Mouse (Mus musculus): ENCODE data around the gene Tmem270. TPM values are rescaled to one million over a fixed set of nuclear protein-coding genes. Genes with fewer than 3 reads are reported as not detected.
"Not testable (repeated sequence)": the region's sequence is repeated elsewhere in the genome, so short reads cannot be mapped to it uniquely, and the experiment has no call there.

Tmem270 gene
- not detected in 2 replicates for total RNA-seq (2021)
- long read RNA-seq, experiment 1: 0 reads
- long read RNA-seq, experiment 2: 0 reads

DNA sequence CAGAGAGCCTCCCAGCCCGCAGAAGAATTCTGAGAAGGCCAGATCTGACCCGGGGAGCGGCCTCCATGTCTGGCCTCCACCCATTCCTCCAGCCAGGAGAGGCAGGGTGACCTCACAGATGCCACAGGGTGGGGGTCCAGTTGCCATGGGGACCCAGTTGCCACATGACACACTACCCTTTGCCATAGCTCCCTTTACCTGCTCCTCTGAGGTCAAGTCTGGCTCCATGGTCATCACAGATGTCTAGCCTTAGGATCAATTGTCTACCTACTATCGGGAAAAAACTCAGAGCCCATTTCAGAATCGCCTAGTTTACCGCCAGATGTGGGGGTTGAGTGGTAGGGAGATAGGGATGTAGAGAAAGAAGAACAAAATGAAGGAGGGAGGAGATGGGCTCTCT lies at the start of gene Tmem270:
Gene Tmem270 (minus strand): TSS at position 101 of the 400 bp plus-strand sequence.
- no peak for DNase-seq

- DNase-seq: no peak
Observed at GRCm38 (mm10) chr5:134955491-134955890, 49.0 kb upstream of the Tmem270 start.

- peak; percentile 37 for DNase-seq
Observed at GRCm38 (mm10) chr5:134951053-134951884, 44.7 kb upstream of the Tmem270 start.

GRCm38 (mm10) chr5:134948085-134948439 lies 41.5 kb upstream of the Tmem270 start:
- no peak for DNase-seq

GRCm38 (mm10) chr5:134947420-134948084 lies 41.0 kb upstream of the Tmem270 start:
- no peak for DNase-seq

DNA sequence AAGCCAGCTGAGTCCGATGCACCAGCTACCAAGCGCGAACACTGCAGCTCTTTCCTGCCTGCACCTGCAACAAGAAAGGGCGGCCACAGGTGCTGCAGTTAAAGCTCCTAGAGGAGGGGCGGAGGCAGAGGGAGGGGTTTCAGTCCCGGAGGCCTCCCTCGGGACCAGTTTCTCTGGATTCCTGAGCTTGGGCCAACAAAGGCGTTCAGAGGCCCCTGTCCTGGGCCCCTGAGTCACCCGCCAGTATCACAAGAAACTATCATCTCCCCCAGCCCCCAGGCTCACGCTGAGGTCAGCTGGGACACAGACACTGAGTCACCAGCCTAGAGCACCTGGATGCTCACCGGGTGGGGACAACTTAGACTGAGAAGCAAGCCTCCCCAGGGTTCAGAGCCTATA lies 40.3 kb upstream of the Tmem270 start, which contains the start of gene Cldn4:
Gene Cldn4 (minus strand): TSS at position 78 of the 399 bp plus-strand sequence.
- no peak for DNase-seq

DNA sequence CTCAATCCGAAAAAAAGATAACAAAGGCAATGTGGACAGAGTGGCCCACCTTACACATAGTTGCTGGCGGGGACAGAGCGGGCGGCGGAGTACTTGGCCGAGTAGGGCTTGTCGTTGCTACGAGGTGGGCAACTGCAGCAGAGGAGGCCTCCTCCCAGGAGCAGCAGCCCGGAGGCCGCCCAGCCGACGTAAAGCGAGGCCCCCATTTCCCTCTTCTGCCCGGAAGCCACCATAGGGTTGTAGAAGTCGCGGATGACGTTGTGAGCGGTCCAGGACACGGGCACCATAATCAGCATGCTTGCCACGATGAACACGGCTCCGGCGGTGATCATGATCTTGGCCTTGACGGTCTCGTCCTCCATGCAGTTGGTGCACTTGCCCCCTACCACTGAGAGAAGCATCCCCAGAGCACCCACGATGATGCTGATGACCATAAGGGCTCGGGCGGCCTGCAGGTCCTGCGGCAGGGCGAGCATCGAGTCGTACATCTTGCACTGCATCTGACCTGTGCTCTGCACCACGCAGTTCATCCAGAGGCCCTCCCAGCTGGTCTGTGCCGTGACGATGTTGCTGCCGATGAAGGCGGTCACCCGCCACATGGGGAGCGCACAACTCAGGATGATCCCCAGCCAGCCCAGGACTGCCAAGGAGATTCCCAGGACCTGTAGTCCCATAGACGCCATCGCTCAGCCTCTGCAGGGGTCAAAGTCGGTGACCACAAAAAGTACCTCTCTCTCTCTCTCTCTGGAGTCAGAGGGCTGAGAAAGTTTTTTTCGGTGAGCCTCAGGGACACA lies 39.7 kb upstream of the Tmem270 start:
- no peak for DNase-seq

DNA sequence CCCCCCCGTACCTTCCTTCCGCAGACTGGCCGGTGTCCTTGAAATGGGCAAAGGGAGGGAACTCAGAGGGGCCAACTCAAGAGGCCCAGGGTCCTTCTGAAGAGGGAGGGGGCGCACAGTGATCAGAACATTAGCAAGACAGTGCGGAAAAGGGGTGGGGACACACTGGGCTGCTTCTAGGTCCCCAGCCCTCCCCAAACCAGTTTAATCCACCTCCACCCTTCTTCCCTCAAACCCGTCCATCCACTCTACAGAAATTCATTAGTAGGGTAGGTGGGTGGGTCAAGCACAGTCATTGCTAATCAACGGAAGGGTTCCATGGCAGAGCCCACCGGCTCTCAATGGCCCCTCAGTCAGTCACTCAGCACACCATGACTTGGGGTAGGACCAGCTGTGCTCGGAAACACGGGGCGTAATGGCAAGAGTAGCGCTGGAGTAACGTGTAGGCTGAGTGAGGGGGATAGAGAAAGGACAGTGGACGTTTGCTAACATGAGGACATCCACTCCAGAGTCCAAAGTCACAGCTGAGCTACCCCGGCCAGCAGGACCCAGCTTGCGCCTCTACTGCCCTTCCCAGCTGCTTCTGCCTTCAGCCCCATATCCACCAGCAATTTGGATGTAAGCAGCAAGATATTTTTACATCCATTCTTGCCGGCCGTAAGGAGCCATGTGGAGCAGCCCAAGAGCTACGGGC lies 38.9 kb upstream of the Tmem270 start:
- no peak for DNase-seq

GRCm38 (mm10) chr5:134944179-134944578 lies 37.6 kb upstream of the Tmem270 start:
- DNase-seq: no peak

- DNase-seq: peak; percentile 56
Observed at GRCm38 (mm10) chr5:134942740-134943139, 36.2 kb upstream of the Tmem270 start.

DNA sequence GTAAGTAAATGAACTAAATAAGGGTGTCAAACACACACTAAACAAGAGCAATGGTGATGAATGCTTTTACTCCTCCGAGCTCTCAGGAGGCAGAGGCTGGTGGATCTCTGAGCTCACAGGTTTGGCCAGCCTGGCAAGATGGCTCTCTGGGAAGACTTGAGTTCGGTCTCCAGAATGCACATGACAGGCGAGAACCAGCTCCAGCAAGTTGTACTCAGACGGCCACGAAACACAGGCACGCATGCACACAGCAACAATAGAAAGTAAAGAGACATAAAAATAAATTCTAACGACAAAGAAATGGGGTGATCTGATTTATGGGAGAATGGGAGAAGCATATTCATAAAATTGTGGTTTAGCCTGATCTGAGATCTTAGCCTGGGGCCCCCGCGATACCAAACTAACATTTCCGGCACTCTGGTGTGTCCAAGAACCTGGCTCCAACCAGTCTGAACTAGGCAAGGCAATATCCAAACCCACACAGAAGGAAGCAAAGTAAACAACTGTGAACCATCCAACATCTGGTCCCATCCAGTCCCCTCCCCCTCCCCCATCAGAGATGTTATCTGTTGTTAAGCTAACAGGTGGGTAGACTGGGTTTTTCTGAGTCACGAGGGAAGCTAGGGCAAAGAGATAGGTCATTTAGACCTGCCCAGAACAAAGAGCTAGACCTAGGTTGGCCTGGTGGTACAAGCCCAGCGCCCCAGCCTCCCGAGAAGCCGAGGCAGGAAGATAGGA lies 35.1 kb upstream of the Tmem270 start:
- DNase-seq: peak; percentile 33

DNA sequence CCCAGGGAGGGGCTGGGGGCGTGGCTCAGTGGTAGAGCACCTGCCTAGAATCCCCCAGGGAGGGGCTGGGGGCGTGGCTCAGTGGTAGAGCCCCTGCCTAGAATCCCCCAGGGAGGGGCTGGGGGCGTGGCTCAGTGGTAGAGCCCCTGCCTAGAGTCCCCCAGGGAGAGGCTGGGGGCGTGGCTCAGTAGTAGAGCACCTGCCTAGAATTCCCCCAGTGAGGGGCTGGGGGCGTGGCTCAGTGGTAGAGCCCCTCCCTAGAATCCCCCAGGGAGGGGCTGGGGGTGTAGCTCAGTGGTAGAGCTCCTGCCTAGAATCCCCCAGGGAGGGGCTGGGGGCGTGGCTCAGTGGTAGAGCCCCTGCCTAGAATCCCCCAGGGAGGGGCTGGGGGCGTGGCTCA lies 33.0 kb upstream of the Tmem270 start:
- DNase-seq: not testable (repeated sequence)

- no peak for DNase-seq
Observed at GRCm38 (mm10) chr5:134939069-134939468, 32.5 kb upstream of the Tmem270 start.

GRCm38 (mm10) chr5:134936626-134937185 lies 30.2 kb upstream of the Tmem270 start:
- DNase-seq: no peak

DNA sequence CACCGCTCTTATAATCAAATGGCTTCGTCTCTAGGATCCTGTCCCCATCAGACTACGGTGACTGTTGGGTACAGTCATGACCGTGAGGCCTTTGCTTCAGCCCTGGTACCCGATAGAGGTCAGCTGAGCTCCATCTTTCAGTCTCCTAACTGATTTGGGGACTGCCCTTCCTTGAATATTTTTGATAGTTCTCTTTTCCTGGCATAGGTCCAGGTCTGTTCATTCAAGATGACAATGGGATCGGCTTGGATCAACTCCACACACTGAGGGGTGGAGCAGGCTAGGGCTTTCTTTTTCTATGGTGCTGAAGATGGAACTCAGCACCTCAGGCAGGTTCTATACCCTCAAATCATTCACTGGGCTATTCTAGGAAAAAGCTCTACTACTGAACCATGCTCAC lies 29.5 kb upstream of the Tmem270 start:
- DNase-seq: no peak

DNA sequence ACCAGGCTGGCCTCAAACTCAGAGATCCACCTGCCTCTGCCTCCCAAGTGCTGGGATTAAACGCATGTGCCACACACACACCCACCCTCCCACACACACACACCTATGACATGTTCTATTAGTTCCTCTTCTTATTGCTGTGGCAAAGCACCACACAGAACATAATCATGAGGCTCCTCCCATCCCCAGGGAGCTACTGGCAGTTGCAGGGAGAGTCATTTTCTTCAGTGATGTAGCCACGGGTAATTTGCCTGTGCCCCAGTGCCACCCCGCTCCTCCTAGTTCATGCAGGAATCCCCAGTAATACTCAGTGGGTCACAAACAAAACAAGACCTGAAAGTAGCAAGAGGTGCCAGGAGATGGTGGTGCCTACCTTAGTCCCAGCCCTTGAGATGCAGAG lies 28.1 kb upstream of the Tmem270 start:
- no peak for DNase-seq

DNA sequence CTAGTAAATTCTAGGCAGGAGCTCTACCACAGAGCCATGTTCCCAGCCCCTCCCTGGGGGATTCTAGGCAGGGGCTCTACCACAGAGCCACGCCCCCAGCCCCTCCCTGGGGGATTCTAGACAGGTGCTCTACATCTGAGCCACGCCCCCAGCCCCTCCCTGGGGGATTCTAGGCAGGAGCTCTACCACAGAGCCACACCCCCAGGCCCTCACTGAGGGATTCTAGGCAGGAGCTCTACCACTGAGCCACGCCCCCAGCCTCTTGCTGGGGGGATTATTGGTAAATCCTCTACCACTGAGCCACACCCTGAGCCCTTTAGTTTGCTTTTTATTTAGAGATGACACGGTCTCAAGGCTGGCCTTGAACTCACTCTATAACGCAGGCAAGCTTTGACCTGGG lies 27.2 kb upstream of the Tmem270 start:
- DNase-seq: not testable (repeated sequence)

DNA sequence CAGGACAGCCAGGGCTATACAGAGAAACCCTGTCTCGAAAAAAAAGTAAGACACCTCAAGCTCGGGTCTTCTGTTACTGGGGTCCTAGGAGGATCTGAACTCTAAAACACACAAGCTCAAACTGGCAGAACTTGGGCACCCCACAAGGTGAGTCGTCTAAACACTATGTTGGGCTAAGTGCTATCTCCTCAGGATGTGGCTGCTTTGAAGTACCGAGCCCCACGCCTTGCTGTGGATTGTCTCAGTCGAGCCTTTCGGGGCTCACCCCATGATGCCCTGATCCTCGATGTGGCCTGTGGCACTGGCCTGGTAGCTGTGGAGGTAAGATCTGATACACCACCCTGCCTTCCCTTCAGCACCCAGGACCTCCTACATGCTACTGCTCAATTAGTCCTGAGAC lies 26.7 kb upstream of the Tmem270 start:
- no peak for DNase-seq

GRCm38 (mm10) chr5:134932903-134933276 lies 26.4 kb upstream of the Tmem270 start:
- DNase-seq: peak; percentile 79

DNA sequence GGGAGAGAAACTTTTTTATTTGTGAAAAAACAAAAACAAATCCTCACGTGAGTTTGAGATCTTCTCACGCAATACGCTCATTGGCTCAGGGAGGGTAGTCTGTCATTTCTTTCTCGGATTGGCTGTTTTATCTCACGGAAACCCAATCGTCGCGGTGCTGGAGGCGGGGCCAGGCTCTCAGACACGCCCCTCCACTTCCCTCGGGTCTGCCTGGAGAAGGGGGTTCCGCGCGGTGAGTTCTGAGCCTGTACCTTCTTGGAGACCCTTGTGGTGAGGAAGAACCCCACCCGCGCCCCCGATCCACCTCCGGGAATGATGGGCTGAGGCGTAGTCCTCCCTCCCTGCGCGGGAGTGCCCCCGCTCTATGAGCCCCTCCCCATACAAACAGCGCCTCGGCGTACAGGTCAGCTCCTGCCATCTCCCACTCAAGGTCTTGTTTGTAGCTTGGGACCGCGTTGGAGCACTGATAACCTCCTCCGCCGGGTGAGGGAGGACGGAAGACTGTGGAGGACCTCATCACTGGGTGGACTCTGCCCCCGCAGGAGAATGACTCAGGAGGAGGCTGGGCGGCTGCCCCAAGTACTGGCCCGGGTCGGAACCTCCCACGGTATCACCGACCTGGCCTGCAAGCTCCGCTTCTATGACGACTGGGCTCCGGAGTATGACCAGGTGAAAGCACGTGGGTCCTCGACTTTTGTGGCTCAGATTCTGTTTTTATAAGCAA lies 25.8 kb upstream of the Tmem270 start, which contains the start of gene Mettl27:
Gene Mettl27 (plus strand): TSS at position 190 of the 724 bp plus-strand sequence.
- peak; percentile 93 for DNase-seq
